Mouse (Mus musculus) thymus, postnatal 14 days (tissue): ENCODE measurements around the gene Rbbp6.

Experiments
- DNase-seq: peaks from one replicate; pipeline ENCODE4 v3.0.0; 2021

The Rbbp6 gene

DNA sequence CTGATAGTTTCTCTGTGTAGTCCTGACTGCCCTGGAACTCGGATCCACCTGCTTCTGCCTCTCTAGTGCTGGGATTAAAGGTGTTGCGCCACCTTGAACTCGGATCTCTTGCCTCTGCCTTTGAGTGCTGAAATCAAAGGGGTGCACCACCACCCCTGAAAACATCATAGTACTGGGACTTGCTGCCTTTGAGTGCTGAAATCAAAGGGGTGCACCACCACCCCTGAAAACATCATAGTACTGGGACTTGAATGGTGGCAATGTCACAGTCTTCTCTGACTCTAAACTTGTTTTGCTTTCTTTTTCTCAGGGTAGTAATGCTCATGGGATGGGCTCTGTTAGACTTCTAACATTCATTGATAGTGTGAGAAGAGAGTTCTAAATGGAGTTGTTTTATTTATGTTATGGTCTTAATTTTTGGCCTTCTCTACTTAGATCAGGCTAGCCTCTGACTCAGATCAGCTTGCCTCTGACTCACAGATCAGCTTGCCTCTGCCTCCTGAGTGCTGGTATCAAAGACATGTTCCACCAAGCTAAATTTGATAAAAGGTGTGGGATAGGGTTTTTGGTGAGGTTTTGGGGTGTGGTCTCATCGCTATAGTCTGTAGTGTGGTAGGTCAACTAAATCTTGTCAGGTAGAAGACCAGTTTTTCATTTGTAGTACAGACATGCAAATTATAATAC is 6.7 kb downstream of the Rbbp6 start:
- DNase-seq = peak; percentile 35

DNA sequence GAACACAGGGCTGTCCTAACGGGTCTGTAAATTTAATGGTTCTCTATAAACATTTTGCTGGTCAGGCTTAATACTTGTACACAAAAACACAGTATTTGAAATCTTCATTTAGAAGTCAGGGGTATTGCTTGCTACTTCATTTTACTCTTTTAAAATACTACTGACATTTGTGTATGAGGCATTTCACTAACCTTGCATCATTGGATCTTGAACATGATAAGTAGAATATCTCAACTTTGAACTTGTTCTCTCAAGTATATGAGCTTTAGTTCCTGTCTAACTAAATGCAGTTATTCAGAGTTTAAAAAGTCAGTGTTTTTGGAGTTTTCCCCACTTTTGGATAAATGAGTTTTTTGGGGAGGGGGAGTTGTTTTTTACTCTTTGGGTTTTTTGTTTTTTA is 14.0 kb downstream of the Rbbp6 start:
- no peak for DNase-seq

DNA sequence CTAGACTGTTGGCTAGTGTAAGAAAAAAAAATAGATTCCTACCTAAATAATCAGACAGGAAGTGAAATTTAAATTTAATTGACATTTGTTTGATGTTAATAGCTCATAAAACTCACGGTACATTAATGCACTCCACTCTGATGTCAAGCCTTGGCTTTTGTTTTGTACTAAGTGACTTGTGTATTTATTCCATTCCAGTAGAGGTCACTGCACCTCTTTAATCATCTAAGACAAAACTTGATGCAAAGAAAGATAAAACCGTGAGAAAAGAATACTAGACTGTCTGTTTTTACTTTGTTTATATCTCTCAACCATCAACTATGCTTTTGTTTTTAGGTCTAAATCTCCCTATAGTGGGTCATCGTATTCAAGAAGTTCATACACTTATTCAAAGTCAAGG is 32.7 kb downstream of the Rbbp6 start:
- no peak for DNase-seq

GRCm38 (mm10) chr7:122999871-123000396 is 34.4 kb downstream of the Rbbp6 start:
- DNase-seq = no peak

DNA sequence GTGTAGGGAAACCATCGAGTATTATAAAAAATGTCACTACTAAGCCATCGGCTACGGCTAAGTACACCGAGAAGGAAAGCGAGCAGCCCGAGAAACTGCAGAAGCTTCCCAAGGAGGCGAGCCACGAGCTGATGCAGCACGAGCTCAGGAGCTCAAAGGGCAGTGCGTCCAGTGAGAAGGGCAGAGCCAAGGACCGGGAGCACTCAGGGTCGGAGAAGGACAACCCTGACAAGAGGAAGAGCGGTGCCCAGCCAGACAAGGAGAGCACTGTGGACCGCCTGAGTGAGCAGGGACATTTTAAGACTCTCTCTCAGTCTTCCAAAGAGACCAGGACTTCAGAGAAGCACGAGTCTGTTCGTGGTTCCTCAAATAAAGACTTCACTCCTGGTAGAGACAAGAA is 35.3 kb downstream of the Rbbp6 start:
- DNase-seq = no peak

DNA sequence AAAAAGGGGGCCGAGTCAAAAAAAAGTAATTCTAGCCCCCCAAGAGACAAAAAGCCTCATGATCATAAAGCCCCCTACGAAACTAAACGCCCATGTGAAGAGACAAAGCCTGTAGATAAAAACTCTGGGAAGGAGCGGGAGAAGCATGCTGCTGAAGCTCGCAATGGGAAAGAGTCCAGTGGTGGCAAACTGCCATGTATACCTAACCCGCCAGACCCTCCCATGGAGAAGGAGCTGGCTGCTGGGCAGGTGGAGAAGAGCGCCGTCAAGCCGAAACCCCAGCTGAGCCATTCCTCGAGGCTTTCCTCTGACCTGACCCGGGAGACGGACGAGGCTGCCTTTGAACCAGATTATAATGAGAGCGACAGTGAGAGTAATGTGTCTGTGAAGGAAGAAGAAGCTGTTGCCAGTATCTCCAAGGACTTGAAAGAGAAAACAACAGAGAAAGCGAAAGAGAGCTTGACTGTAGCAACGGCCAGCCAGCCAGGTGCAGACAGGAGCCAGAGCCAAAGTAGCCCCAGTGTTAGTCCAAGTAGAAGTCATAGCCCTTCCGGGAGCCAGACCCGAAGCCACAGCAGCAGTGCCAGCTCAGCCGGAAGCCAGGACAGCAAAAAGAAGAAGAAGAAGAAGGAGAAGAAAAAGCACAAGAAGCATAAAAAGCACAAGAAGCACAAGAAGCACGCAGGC is 36.0 kb downstream of the Rbbp6 start:
- no peak for DNase-seq

GRCm38 (mm10) chr7:123002028-123002410 is 36.5 kb downstream of the Rbbp6 start:
- DNase-seq = no peak

DNA sequence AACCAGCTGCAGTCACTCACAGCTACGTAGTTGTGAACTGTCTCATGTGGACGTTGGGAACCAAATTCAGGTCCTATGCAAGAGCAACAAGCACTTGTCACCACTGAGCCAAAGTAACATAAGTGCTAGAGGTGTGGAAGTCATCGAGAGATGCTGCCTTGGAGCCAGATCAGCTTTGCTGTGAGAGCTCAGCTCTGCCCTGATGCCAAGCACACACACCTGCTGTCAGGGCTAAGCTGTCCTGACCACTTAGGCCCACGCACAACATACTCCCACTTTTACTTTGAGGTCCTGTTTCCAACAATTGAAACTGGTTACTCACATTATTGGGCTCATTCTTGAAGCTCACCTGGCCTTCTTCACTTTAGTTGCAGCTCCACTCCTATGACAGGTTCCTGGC is 37.7 kb downstream of the Rbbp6 start:
- DNase-seq = no peak

DNA sequence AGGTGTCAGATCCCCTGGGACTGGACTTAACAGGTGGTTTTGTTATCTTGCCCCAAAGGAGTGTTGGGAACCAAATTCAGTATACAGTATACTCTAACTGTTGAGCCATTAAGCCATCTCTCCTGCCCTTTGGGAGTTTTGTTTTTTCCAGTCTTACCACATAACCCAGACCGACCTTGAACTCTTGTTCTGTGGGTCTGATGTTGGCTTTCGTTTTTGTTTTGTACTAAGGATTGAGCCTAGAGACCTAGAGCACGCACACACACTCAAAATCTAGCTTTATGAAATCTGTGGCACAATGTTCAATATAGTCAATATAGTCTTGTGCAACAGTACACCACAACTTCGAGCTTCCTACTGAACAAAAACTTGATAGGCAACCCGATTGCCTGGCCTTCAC is 39.0 kb downstream of the Rbbp6 start:
- no peak for DNase-seq

GRCm38 (mm10) chr7:123006251-123006650 is 40.8 kb downstream of the Rbbp6 start:
- DNase-seq = no peak

- DNase-seq = no peak
Observed at GRCm38 (mm10) chr7:123007743-123008142, 42.3 kb downstream of the Rbbp6 start.

DNA sequence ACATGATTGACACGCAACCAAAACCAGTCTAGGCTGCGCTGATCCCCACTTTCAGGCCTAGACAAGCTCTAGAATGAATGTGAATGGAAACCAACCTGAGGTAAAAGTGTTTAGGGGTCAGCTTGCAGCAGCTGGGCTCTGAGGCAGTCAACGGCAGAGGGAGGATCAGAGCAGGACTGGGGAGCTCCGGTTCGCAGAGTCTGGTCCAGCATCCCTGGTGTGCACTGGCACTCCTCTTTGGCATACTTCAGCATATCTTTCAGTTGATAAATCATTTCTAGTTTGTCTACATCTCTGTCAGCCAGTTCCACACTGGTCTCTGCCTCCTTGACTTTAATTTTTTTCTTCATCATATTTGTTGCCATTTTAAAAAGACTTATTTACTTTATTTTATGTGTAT is 48.0 kb downstream of the Rbbp6 start:
- DNase-seq = no peak

DNA sequence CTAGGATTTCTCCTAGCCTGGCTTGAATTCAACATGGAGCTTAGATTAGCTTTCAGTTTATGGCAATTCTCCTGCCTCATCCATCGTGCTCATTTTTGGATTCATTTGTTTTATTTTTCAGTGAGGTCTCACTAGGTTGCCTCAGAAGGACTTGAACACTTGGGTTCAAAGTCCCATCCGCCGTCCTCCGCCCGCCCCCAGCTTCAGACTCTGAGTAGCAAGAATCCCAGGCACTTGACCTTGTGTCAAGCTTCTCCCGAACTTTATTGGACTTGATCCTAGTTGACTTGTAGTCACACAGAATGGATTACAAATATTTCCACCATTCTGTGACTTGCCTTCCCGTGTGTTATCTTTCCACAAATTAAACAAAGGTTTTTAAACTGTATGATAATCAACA is 49.2 kb downstream of the Rbbp6 start:
- DNase-seq = no peak

GRCm38 (mm10) chr7:123017627-123018026 is 52.1 kb downstream of the Rbbp6 start:
- DNase-seq = peak; percentile 43

- DNase-seq = no peak
Observed at GRCm38 (mm10) chr7:123025123-123025522, 59.6 kb downstream of the Rbbp6 start.

GRCm38 (mm10) chr7:123030295-123030694 is 64.8 kb downstream of the Rbbp6 start:
- no peak for DNase-seq

DNA sequence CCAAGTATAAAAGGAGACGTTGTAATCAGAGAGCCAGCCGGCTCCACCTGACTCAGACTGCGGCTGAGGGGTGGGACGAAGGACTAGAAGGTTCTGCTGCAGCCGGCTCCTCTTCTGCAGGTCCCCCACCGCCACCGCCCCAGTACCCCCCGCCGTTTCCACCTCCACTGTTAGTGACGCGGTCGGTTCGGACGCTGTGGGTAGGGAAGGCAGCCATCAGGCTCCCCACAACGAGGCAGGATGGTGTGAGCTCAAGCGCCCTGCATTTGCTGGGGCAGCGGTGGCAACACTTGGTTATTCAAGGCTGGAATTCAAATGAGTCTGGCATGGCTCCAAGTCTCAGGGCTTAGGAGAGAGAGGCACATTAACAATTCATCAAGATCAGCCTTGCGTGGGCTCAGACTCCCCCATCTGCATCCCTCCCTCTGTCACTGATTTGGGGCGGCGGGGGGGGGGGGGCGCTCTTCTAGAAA is 65.3 kb downstream of the Rbbp6 start:
- DNase-seq = peak; percentile 19

DNA sequence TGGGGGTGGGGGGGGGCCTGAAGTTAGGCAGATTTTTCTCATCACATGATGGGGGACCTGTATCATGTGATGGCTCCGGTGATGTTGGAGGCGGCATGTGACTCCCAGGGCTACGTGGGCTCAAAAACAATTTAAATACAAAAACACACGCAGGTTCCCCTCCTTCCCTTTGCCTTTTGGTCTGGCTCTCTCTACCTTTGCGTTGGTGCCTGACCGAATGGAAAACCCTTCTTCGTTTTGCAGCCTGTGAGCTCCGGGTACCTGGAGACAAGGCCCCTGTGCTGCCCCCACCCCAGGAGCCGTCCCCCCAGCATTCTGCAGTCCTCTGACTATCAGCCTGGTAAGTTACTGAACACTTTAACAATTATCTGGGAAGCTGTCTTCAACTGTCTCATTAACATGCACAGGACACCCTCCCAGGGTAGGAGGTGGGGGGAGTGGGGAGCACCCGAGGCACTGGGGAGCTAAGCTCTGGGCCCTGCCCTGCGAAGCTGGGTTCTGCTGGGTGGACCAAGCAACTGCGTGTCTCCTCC is 65.8 kb downstream of the Rbbp6 start:
- DNase-seq = no peak

DNA sequence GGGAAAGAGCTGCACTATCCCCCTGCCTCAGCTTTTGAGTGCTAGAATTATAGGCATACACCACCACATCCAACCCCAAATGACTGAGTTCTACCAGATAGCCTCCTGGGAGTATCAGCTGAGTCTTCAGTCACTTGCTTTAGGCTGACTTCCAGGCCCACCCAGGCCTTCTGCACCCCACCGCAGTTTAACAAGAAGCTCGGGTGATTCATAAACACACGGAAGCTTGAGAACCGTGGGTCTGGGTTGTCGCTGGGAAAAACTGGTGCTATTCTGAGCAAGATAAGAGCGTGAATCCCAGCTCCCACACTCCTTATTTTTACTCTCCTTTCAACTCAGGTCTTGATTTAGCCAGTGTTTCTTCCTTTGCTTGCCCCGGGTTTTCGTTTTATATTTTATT is 69.8 kb downstream of the Rbbp6 start:
- no peak for DNase-seq

GRCm38 (mm10) chr7:123039302-123039701 is 73.8 kb downstream of the Rbbp6 start:
- DNase-seq = peak; percentile 21

GRCm38 (mm10) chr7:123045146-123045545 is 79.7 kb downstream of the Rbbp6 start:
- DNase-seq = no peak

DNA sequence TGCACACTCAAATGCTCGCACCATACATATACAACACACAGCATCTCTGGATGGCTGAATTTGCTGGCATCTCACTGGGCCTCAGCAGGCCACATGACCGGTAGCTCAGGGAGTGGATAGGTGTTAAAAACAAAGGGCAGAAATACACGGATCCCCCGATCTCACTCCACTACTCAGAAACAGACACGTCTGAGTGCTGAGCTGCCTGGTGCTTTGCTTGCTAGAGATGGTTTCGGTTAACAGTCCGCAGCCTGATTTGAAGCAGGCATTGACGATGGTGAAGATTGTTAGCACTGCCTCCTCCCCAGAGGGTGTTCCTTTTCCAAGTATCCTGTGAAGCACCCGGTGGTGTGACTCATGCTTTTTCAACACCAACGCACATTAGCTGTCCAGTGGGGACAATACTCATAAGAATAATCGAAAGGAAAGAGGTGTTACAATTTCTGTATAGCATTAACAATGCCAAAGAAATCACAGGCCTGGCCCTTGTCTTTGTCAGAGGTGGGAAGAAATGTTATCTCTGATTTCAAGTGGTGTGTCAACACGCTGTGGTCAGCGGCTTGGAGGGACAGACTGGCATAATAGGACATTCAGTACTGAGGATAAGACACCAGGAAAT is 81.1 kb downstream of the Rbbp6 start:
- DNase-seq = no peak
